Mouse (Mus musculus): ENCODE measurements at regions not wholly inside any gene's neighbourhood (a gene's known extent, or its start where the extent isn't known, plus 50 kb on each side); places are given as distances from the start of the nearest gene placed in this dataset.

- no peak for TF ChIP-seq CTCF (conservative IDR thresholded peaks at IDR 0.05; ENCODE audit: insufficient read depth, insufficient read length, low read depth, low read length)
- no peak for TF ChIP-seq POLR2A (IDR thresholded peaks at IDR 0.05; ENCODE audit: low read depth, low read length)
Measured at GRCm38 (mm10) chr16:20818711-20819189, 84.4 kb upstream of the Thpo start.

Measured in kidney, adult 2 months (tissue).